Mouse (Mus musculus) bone marrow, adult 2 months (tissue): ENCODE measurements around the gene Igfbp2. TPM values are rescaled to one million over a fixed set of nuclear protein-coding genes. Genes with fewer than 3 reads are reported as not detected.

Experiments used
- H3K27ac ChIP-seq: fragments of 200-500 bp; 2 replicates; pipeline ENCODE4 v1.5.1; 2012; ENCODE audit warnings: low read depth, mild to moderate bottlenecking, control low read depth, inconsistent platforms, low read length; ENCODE audit not compliant: control insufficient read depth, poor library complexity, insufficient read depth
- H3K4me1 ChIP-seq: fragments of 200-500 bp; 2 replicates; pipeline ENCODE4 v1.6.1; 2011; ENCODE audit warnings: low read length; ENCODE audit not compliant: control insufficient read depth, insufficient read depth
- H3K4me3 ChIP-seq: fragments of 200-500 bp; replicated peaks from 2 replicates; pipeline ENCODE3; 2011; ENCODE audit warnings: mild to moderate bottlenecking, low read depth, low read length, control low read depth; ENCODE audit not compliant: control insufficient read depth
- CTCF ChIP-seq: fragments of 200-500 bp; IDR thresholded peaks from 2 replicates; pipeline ENCODE4 v1.5.1; 2011; ENCODE audit warnings: low read length, control low read depth; ENCODE audit not compliant: control insufficient read depth, insufficient read depth
- POLR2A ChIP-seq: fragments of 200-500 bp; IDR thresholded peaks from 2 replicates; pipeline ENCODE4 v1.6.1; 2011; ENCODE audit warnings: low read depth, mild to moderate bottlenecking, control low read depth, low read length, borderline replicate concordance; ENCODE audit not compliant: control insufficient read depth
- WGBS: fragments of 180-500 bp; shearing (Covaris S2); methylation state at CpG from one replicate; pipeline ENCODE4 v1.1.7; 2018; 5-methylcytosine and 5-hydroxymethylcytosine counted together
- polyA plus RNA-seq: library from polyadenylated mRNA; stranded (reverse); fragments of >200 nt; gene quantifications from 2 replicates; pipeline ENCODE4 v1.2.4, GENCODE M21; 2011; ENCODE audit warnings: low replicate concordance; ENCODE audit not compliant: missing spikeins, insufficient read depth, insufficient read length

Gene Igfbp2
- polyA plus RNA-seq, 1 experiment, result 9.5 TPM

GRCm38 (mm10) chr1:72833563-72833962 is 9.3 kb downstream of the Igfbp2 start:
- Histone ChIP-seq H3K4me1 (no peaks in the 10 kb centered on the region; the same call in none of the 2 replicates), H3K27ac (no peak overlapping the region), H3K4me3 (no peak overlapping the region)
- TF ChIP-seq POLR2A (no peak), CTCF (no peak)
- WGBS, result 85% methylated on average over 4 of the region's 4 CpGs

- no peaks in the 10 kb centered on the region for H3K4me1 ChIP-seq
- no peak overlapping the region for H3K27ac ChIP-seq
- 75% methylated on average over 8 of the region's 8 CpGs for WGBS
- no peak overlapping the region for H3K4me3 ChIP-seq
- no peak for TF ChIP-seq POLR2A
- no peak for TF ChIP-seq CTCF
Measured at GRCm38 (mm10) chr1:72839356-72839755, 15.1 kb downstream of the Igfbp2 start.

GRCm38 (mm10) chr1:72839791-72840190 is 15.5 kb downstream of the Igfbp2 start:
- 78% methylated on average over 7 of the region's 7 CpGs for WGBS
- TF ChIP-seq CTCF, result no peak
- no peak for TF ChIP-seq POLR2A
- Histone ChIP-seq H3K4me3 (no peak overlapping the region), H3K27ac (no peak overlapping the region), H3K4me1 (no peaks in the 10 kb centered on the region)

GRCm38 (mm10) chr1:72842666-72843459 is 18.6 kb downstream of the Igfbp2 start:
- TF ChIP-seq POLR2A, result no peak
- Histone ChIP-seq H3K27ac (no peak overlapping the region), H3K4me1 (no peaks in the 10 kb centered on the region), H3K4me3 (no peak overlapping the region)
- 78% methylated on average over 18 of the region's 18 CpGs for WGBS

GRCm38 (mm10) chr1:72844675-72845074 is 20.4 kb downstream of the Igfbp2 start:
- Histone ChIP-seq H3K27ac (no peak overlapping the region), H3K4me3 (no peak overlapping the region), H3K4me1 (no peaks in the 10 kb centered on the region)
- TF ChIP-seq POLR2A, result no peak
- no peak for TF ChIP-seq CTCF
- 82% methylated on average over 6 of the region's 6 CpGs for WGBS

DNA sequence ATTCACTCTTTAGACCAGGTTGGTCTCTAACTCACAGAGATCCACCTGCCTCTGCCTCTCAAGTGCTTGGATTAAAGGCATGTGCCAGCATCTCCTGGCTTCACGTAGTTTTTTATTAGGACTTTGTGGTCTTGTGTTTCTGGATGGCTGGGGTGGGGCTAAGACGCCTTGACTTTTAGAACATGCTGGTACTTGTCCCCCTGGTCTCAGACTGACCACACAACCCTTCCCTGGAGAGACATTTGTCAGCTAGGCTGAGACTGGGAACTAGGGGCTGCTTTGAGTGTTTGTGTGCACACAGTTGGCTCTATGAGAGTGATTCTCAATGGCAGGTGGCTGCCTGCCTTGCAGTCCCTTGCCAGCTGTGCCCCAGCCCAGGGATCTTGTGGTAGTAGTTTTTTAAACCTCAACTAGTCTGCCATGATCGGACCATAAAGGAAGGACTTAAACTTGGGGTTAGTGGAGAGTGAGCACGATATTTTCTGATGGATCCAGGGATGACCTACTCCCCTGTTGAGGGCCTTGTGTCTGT is 23.6 kb downstream of the Igfbp2 start:
- TF ChIP-seq POLR2A (no peak), CTCF (no peak)
- H3K27ac ChIP-seq, result no peak overlapping the region
- H3K4me3 ChIP-seq, result no peak overlapping the region
- 80% methylated on average over 4 of the region's 4 CpGs for WGBS
- no peaks in the 10 kb centered on the region for H3K4me1 ChIP-seq

GRCm38 (mm10) chr1:72849037-72849436 is 24.7 kb downstream of the Igfbp2 start:
- no peak overlapping the region for H3K4me3 ChIP-seq
- H3K27ac ChIP-seq, result no peak overlapping the region
- TF ChIP-seq POLR2A, result no peak
- TF ChIP-seq CTCF, result no peak
- H3K4me1 ChIP-seq, result no peaks in the 10 kb centered on the region
- WGBS, result 78% methylated on average over 8 of the region's 8 CpGs

- no peak for TF ChIP-seq CTCF
- no peak for TF ChIP-seq POLR2A
- no peak overlapping the region for H3K27ac ChIP-seq
- no peaks in the 10 kb centered on the region for H3K4me1 ChIP-seq
- 84% methylated on average over 1 of the region's 1 CpGs for WGBS
- H3K4me3 ChIP-seq, result no peak overlapping the region
Measured at GRCm38 (mm10) chr1:72853759-72854158, 29.5 kb downstream of the Igfbp2 start.
